Mouse (Mus musculus) lung, adult 2 months (tissue): Measurements from ENCODE around the gene Mbnl2.

Experiments used
- CTCF ChIP-seq: fragments of 200-500 bp; IDR thresholded peaks from 2 replicates; pipeline ENCODE4 v1.5.1; 2011; ENCODE audit warnings: mild to moderate bottlenecking, low read length, control low read depth; ENCODE audit not compliant: insufficient read depth
- POLR2A ChIP-seq: fragments of 200-500 bp; IDR thresholded peaks from 2 replicates; pipeline ENCODE4 v1.6.1; 2011; ENCODE audit warnings: low read depth, mild to moderate bottlenecking, control low read depth, low read length, borderline replicate concordance; ENCODE audit errors: extremely low read depth

- no peak for TF ChIP-seq CTCF
- no peak for TF ChIP-seq POLR2A
Measured at GRCm38 (mm10) chr14:120313466-120313865, 38.0 kb downstream of the Mbnl2 start.
